Mouse (Mus musculus): Measurements from ENCODE around the gene Cntln.

Cntln gene

DNA sequence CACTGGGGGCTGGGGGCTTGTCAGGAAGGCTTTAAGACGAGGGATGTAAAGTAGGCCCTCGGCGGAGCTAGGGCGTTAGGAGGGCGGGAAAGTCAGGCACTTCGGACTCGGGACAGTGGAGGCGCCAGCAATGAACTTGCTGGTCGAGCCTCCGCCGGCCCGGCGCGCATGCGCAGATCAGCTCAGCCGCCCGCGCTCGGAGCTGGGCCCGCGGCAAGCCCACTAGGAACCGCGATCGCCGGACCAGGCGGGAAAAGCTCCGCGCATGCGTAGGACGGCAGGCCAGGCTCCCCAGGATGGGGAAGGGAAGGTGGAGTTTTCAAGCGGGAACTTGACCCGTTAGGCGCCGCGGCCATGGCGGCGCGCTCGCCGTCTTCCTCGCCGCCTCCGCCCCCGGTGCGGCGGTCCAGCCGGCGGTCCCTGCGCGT, at the start of gene Cntln:
TSS of gene Cntln (plus strand) at position 199 of the 428 bp plus-strand sequence.
- peak; percentile 94 for DNase-seq

DNA sequence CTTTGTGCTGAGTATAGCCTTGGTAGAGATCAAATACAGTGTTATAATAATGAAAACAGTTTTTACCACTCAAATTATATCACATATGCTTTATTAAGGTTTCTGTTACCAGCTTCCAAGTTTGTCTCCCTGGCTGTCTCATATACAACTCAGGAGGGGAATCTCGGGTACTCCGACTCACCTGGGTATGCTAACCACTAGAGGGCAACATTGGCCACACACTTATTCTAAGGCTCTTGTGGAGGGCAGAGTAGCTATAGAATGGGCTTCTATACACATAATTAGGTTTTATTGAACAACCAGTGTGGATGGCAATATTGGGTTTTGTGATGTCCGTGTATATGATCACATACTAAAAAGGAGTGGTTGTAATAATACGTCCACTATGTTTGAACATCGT, 47.1 kb upstream of the Cntln start:
- peak; percentile 15 for DNase-seq

DNA sequence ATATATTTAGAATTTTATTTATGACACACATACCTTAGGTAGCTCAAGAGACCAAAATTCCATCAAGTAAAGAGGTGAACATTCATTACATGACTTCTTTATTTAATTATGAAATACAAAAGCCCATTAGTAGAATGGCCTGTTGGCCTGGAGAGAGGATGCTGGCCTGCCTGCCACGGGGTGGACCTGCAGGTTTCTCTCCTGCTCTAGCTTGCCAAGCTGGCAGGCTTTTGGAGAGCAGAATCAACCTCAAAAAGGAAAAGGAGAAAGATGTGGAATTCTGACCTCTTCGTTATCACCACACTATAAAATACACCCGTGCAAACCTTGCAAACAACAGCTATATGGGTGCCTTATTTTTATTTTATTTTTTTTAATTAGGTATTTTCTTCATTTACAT, 45.6 kb upstream of the Cntln start:
- no peak for DNase-seq

DNA sequence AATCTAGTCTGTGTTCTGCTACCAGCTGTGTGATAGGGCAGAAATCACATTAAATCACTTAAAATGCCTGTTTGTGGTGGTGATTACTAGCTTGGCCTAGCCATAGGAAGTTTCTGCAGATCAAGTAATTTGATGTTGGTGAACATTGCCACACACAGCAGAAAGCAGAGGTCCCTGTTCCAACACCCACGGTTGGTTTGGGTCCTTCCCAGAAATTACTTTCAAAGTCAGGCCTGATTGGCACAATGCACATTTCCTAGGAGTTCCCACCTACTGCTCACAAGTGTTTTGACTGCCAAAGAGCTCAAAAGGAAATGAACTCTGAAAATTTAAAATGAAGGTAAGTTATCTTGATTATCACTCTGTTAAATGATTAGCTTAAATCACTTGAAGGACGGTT, 44.6 kb upstream of the Cntln start:
- DNase-seq, result no peak

DNA sequence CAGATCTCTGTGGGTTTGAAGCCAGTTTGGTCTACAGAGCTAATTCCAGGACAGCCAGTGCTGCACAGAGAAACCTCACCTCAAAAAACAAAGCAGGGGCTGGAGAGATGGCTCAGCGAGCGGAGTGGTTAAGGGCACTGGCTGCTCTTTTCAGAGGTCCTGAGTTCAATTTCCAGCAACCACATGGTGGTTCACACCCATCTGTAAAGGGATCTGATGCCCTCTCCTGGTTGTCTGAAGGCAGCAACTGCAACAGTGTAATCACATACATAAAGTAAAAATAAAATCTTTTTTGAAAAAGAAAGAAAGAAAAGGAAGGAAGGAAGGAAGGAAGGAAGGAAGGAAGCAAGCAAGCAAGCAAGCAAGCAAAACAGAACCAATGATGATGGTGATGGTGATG, 26.5 kb upstream of the Cntln start:
- no peak for DNase-seq

DNA sequence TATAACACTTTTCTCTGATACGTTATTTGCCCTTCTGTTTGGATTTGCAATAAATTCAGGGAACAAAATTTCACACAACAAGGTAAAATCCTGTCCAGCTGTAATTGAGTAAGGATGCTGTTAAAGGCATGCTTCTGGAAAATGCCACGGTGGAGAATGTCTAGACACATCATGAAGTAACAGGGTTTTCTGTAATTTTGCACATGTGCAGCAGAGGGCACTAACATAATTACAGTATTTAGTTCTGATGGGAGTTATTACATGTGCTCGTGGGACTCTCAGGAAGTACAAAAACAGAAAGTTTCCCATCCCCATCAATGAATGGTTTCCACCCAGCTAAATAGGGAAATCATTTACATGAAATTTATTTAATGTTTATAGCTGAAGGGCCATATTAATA, 7.8 kb upstream of the Cntln start:
- DNase-seq, result peak; percentile 40

DNA sequence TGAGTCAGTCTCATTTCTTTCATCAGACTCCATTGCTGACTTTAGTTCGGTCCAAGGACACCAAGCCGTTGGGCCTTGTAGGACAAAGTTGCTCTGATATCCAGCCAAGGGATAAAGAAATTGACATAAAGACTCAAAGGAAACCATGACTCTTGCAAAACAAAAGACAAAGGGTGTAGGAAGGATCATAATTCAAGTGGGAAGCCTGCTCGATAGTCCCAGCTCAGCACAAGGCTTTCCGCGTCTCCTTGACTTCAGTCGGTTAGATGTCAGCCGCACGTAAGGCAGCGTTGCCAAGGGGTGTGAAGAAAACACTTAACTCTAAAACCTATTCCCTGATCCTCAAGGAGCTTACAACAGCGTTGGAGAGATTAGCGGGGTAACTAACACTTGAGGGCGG, 463 bp upstream of the Cntln start:
- no peak for DNase-seq

DNA sequence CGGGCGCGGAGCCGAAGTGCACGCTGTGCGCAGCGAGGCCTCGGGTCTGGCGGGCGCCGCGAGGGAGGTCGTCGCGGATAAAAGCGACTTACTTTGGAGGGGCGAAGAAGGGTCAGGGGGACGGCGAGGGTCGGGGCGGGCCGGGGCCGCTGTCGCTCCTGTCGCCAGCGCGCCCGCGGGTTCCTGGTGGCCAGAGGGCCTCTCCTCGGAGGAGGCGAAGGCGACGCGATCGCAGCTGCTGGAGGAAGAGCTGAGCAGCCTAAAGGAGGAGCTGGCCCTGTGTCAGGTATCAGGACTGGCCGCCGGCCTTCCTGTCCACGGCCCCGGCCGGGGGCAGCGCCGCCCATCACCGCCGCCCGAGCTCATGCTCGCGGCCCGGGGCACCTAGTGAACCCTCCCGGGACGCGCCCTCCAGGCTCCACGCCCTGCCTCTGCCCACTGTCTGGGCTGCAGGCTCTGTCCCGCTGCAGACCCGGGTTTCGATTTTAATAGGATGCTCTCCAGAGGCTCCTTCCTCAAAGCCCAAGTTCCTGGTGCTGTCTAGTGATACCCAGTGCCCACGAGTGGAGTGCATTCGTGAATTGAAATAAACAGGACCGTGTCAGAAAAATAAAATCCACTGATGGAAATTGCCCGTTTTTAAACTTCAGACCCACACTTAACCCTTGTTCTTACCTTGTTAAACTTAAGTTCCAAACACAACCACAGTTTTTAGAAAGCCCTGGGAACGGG, 596 bp downstream of the Cntln start:
- DNase-seq, result peak; percentile 34

DNA sequence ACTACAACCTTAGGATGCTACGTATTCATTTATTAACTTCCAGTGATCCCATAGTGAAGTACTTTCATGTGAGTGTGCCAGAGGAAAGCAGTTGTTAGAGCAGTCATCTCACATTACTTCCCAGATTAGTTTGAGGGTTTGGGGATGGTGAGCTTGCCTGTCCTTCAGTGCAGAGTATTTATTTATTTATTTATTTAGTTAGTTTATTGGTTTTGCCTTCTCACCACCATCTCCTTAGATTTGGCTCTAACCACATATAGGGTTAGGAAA, 1.1 kb downstream of the Cntln start:
- DNase-seq, result no peak

DNA sequence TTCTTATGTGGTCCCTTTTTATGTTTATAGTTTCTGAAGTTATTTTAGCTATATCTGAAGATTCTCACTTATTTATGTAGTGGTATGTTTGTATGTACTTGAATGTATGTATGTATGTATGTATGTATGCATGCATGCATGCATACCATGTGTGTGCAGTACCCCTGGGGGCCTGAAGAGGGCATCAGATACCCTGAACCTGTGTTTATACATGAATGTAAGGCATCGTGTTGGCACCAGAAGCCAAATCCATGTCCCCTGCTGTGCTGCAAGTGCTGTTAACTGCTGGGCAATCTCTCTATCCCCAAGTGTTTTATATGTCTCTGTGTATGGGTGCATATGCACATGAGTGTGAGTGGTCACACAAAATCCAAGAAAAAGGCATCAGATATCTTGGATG, 34.3 kb downstream of the Cntln start:
- no peak for DNase-seq

DNA sequence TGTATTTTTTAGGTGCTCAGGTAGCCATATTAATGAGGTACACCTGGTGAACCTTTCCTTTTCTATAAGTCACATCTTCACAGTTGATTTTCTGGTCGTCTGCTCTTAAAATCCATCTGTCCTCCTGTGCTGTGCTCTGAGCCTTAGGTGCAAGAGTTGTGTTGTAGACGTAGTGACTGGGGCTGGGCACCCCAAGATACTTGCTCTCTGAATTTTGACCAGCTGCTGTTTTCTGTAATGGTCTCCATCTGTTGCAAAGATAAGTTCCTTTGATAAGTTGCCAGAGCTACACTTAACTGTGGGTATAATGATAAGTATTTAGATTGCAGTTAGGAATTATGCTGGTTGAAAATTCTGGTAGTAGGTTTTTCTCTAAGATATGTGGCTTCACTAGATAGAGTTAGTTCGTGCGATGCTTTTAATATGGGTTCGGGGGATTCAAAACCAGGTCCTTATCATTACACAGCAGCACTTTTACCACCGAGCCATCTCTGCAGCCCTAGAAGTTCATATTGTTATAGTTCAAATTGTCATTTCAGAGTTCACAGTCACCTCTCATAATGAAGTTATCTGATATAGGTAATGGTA, 50.3 kb downstream of the Cntln start:
- no peak for DNase-seq

DNA sequence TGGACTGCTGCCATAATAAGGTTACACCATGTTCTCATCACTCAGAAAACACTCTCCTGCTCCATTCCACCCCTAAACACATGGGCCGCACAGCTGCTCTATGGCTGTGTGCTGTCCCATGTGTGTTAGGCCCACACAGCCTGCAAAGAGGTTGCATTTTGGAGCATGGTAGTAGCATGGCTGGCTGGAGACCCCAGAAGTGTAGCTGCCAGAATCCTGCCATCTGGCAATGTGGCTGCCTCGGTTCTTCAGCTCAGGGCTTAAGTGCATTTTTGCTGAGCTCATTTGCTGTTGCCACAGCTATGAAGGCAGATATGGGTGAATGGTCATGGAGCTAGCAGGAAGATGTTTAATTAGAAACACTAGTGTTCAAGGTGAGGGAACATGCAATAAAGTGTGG, 58.0 kb downstream of the Cntln start:
- no peak for DNase-seq

DNA sequence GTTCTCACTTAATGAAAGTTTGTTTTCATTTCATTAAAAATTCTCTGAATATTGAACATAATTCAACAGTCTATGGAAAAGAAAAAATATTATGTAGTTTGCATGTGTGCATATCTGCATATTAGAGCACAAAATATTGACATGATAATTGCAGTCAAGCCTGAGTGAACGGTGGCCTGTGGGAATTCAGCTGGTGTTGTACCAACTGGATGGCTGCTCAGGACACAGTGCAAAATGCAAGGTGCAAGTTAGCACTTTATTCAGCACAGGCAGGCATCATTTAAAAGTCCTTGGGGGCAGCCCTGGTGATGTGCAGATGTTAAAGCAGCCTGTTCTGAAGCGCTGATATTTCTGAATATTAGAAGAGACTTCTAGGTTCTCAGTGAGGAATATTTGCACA, 58.5 kb downstream of the Cntln start:
- DNase-seq, result no peak

DNA sequence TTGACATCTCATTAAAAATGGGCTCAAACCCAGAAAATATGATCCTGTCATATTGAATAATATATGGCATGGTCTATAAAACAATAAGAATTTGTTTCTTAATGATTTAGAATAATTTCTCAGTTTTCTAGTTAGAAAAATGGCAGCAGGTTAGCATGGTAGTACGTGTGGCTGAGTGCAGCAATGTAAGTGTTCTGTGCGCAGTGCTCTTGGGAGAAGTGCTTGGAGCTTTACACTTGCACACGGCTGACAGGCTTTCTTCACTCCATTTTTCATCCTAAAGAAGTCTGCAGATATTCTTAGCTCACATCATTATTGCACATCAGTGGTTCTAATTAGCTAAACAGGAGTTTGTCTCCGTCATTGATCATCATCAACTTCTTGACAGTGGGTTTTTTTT, 60.0 kb downstream of the Cntln start:
- DNase-seq, result no peak

DNA sequence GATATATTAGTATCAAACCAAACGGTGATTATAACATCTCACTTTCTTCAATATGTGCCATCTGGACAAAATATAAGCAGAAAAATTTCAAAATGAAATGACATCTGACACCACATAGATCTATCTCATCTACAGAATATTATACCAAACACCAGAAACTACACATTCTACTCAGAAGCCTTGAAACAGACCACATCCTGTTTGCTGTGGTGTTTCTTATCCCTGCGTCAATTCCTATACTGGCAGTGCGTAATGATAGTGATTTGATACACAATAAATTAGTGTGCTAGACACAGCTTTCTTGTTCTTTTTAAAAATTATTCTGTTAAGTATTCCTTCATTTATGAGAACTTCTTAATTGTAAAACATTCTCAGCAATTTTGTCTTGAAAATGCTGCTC, 62.3 kb downstream of the Cntln start:
- DNase-seq, result no peak

DNA sequence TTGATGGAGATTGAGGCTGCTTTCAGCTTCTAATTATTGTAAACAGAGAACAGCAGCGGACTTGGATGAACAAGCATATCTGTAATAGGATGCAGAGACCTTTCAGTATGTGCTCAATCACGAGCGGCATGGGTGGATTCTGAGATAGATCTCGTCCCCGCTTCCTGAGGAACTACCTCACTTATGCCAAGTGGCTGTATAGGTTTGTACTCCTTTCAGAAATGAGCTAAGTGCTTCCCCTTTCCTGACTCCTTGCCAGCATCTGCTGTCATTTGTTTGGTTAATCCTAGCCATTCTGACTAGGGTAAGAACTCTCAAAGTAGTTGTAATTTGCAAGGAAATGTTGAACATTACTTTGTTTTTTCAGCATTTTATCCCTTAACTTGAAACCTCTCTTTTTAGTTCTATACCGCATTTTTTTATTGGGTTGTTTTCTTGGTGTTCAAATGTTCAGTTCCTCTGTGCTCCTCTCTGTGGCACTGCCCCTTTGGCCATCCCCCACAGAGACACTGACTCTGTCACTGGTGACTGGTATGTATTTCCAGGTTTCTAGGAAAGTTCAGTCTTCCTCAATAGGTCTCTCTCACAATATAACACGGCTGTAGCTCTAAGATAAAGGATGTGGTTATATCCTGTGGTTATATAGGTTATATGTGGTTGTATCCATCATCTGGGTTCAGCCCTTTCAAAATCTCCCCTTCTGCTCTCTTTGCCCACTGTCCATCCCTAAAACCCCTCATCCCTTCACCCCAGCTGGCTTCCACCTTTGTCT, 93.0 kb downstream of the Cntln start:
- DNase-seq, result no peak

DNA sequence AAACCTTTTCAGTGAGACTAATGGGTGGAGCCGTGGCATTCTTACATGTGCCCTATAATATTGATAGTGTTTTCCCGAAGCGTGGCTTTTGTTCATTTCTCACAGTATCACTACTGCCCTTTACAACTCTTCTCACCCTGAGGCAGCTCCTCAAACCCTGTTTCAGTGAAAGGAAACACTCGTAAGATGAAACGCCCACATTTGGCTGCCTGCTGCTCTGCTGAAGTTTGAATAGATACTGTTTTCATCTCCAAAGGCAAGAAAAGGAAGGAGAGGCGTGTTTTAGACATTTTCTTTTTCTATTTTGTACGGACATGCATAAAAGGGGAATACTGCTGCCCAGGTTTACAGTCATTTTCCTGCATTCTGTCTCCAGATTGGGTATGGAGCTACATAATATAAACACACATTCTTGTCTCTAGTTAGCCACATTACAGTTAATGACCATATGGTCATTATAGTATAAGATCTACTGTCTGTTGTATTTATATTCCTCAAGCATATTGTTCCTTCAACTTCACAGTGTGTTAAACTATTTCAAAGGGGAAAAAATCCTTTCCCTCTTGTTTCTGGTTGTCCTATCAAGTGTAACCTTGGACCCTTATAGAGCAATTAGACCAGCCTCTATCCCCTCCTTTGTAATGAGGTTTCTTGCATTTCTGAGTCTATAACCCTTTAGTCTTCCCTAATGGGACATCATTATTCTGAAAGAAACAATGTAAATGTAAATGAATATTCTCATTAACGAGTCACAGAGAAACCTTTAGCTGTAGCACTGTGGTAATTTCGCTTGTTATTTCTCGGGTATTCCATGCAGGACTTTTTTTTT, 111.6 kb downstream of the Cntln start:
- DNase-seq, result peak; percentile 19

DNA sequence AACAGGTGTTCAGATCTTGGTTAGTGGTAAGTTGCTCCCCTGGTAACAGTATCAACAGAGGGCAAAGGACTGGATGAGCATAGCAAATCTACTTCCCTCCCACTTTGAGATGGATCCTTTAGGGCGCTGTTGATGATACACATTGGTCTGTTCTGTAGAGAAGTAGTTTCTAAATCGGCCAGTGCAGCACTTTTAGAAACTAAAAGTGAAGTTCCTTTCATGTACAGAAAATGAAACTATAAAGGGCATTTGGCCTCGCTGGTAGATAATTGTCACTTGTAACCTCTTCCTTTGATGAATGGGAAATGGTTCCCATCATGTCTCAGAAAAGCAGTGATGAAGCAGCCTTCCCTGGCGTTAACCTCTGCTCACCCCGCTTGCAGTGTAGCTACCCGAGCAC, 121.5 kb downstream of the Cntln start:
- no peak for DNase-seq

DNA sequence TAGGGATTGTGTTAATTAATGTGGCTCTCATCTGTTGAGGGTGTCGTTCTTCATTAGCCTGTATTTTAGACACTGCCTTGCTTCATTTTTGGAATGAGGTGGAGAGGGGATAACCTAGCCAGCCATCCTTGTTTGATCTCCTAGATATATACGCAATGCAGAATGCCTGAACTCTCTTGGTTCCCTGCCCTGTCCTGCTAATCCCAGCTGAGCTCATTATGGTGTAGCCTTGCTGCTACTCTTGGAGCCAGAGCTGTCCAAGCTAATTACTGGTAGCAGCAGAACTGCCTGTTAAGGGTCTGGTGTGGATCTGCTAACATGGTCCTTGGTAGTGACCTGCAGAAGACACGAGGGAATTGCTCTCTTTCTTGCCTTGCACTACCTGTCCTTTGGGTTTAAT, 122.7 kb downstream of the Cntln start:
- no peak for DNase-seq

DNA sequence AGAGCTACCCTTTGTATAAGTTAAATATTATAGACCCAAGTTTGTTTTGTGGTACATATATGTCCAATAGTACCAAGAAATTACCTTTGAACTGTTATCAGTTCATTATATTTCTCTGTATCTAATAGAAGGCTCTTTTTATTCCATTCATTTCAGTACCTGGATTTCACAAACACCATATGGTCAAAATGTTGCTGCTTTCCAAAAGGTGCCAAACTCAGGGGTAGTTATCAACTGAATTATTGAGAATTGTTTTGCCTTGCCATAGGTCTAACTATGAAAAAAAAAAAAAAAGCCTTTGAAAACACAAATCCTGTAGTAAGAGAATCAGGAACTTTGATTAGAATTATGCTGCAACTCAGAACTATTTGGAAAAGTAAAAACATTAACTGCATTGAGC, 126.7 kb downstream of the Cntln start:
- no peak for DNase-seq

DNA sequence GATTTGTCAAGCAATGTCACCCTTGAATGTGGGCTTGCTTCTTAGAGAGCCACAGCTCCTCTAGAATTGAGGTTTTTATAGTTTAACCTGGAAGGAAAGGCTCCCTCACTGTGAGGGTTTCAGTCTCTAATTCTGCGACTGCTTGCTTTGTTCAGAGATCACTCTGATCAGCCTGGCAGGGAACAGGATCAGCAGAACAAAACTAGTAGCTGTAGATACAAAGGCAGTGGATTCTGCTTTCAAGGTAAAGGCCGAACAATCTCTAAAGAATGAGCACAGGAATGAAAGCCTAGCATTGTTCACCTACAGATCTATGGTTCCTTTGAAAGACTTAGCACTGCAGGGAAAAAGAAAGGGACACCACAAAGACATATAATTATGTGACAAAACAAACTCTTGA, 161.6 kb downstream of the Cntln start:
- no peak for DNase-seq

DNA sequence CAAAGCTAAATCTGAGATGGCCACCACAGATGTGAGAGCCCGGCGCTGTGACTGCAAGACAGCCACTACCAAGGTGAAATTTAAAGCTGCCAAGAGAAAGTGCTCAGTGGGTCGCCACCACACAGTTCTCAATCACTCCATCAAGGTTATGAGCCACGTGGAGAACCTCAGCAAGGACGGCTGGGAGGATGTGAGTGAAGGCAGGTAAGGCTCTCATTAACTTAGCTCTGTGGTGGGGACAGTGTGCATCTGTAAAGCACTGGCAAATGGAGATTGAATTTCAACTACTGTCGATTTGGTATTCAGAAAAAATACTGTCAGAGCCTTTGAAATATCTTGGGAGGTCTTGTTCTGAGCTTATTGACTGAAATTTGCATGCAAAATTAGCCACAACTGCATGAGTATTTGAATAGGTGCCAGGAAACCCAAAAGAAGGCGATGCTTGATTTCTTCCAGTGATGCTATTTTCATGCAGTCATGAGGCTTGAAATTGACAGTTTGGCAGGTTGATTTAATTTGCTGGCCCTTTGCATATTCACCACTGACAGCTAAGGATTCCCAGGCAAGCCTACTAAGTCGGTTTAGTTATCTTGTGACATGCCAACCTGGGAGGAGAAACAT, 165.9 kb downstream of the Cntln start:
- DNase-seq, result no peak

DNA sequence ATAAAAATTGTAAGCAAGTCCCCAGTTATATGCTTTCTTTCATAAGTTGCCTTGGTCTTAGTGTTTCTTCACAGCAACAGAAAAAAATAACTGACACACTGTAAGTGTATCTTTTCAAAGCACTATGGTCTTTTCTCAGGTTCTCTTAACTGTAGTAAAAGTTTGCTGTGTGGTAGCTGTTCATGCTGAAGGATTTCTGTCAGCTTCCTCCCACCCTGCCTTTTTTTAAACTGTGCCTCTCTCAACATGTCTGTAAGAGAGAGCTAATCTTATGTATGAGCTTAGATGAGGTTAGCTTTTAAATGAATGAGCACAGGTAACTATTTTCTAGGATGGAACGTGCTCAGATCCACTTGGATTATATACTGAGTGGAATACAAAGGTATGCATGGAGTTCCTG, 170.5 kb downstream of the Cntln start:
- DNase-seq, result no peak
